In the genomic region with DNA sequence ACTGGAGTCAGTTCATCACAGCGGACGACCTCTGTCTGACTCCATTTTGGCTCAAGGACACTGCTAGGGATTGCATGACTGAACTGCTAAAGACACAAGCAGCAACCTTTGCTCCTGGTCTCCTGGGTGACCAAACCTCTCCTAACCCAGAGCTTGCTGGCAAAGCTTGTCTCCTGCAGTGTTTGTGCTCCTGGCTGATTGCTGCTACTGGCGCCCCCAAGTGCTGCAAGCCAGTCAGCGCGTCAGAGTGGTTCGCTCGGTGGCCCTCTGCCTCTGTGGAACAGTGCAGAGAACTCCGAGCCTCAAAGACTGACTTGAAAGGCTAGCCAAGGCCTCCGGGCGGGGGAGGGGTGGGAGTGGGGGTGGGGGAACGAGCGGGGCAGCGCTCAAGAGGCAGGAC, we compare ENCODE assay signal across 8 mouse cellular contexts. TPM values are rescaled to one million over a fixed set of nuclear protein-coding genes. Genes with fewer than 3 reads are reported as not detected.
A peak's percentile ranks its signal among the peaks of the same experiment; 100 is the strongest.
DNase-seq lines count a peak whose midpoint lies in the region; ATAC-seq lines count a peak whose summit lies in the region.

No protein-coding gene starts in this region.

- peak overlapping the region; percentile 27; the same call in 1 of the 2 replicates for H3K9ac ChIP-seq in hindbrain, embryonic 16.5 days (ENCODE audit: low read depth, low read length)
- H3K9ac ChIP-seq in lung, embryonic 16.5 days (ENCODE audit: low read length), result peak overlapping the region; percentile 28; the same call in 1 of the 2 replicates

- peak; percentile 29 for DNase-seq in Muller cell, postnatal 12 days (ENCODE audit: inconsistent ontology term)
- peak; percentile 7 for DNase-seq in cerebellum, adult 9-11 months
- DNase-seq in frontal cortex, postnatal 10 days (ENCODE audit: low spot score in 2 of 2), result peak; percentile 47 to 65
- DNase-seq in layer of hippocampus, postnatal 36 days, result peak; percentile 51 to 63
- DNase-seq in right cerebral cortex, adult 2 months (ENCODE audit: low spot score in 2 of 2), result peak; percentile 52 to 64
- no peak for DNase-seq in spleen, postnatal 14 days (ENCODE audit: low spot score in 2 of 2)

- no peak overlapping the region for H3K27ac ChIP-seq in hindbrain, embryonic 16.5 days (ENCODE audit: low read depth, low read length)
- no peak overlapping the region for H3K27ac ChIP-seq in lung, embryonic 16.5 days (ENCODE audit: low read length)

- H3K36me3 ChIP-seq in hindbrain, embryonic 16.5 days (ENCODE audit: control insufficient read depth, insufficient read depth, low read length), result no peaks in the 10 kb centered on the region
- H3K36me3 ChIP-seq in lung, embryonic 16.5 days (ENCODE audit: control insufficient read depth, insufficient read depth, low read length), result no peaks in the 10 kb centered on the region

- 3% methylated on average over 13 of the region's 13 CpGs for WGBS in hindbrain, embryonic 16.5 days
- 3% methylated on average over 12 of the region's 13 CpGs for WGBS in lung, embryonic 16.5 days

- H3K27me3 ChIP-seq in hindbrain, embryonic 16.5 days (replicated peaks; ENCODE audit: control insufficient read depth, insufficient read depth, low read length), result peaks cover 7% of the 10 kb centered on the region
- H3K27me3 ChIP-seq in lung, embryonic 16.5 days (ENCODE audit: control insufficient read depth, insufficient read depth, low read depth, low read length), result peaks cover 32% of the 10 kb centered on the region

- H3K9me3 ChIP-seq in hindbrain, embryonic 16.5 days (ENCODE audit: control insufficient read depth, low read length), result no peaks in the 10 kb centered on the region
- H3K9me3 ChIP-seq in lung, embryonic 16.5 days (ENCODE audit: control insufficient read depth, low read length), result no peaks in the 10 kb centered on the region

- H3K4me1 ChIP-seq in hindbrain, embryonic 16.5 days (ENCODE audit: control insufficient read depth, insufficient read depth, low read depth, low read length), result peaks cover 24% of the 10 kb centered on the region
- H3K4me1 ChIP-seq in lung, embryonic 16.5 days (replicated peaks; ENCODE audit: control insufficient read depth, insufficient read depth, low read length), result peaks cover 26% of the 10 kb centered on the region

- peak overlapping the region; percentile 55 for H3K4me3 ChIP-seq in hindbrain, embryonic 16.5 days (ENCODE audit: low read length)
- peak overlapping the region; percentile 50 for H3K4me3 ChIP-seq in lung, embryonic 16.5 days (ENCODE audit: low read length)

- ATAC-seq in hindbrain, embryonic 16.5 days, result peak; percentile 81
- ATAC-seq in lung, embryonic 16.5 days (ENCODE audit: low read depth), result peak; percentile 86

- peak overlapping the region; percentile 100 for H3K4me2 ChIP-seq in hindbrain, embryonic 16.5 days (ENCODE audit: low read length)
- H3K4me2 ChIP-seq in lung, embryonic 16.5 days (ENCODE audit: low read depth, low read length), result peak overlapping the region; percentile 69

RNA-seq across cellular contexts. Expression of a gene that starts 1.1 kb away (rescaled TPM):
- polyA plus RNA-seq in hindbrain, embryonic 16.5 days (2015; fragmentation: Nextera tagmentation; extraction: Ambion mirVana), result 1.9 and 2.1 TPM in 2 replicates
- under 1 TPM; 0.27 to 0.38 TPM for total RNA-seq in layer of hippocampus, postnatal 36 days (2021)
- 3.0 and 3.1 TPM in 2 replicates for polyA plus RNA-seq in lung, embryonic 16.5 days (2015; fragmentation: Nextera tagmentation; extraction: Ambion mirVana)

Comparison
In these comparisons a context has a peak if more than half of its experiments do, and no peak if none do; other contexts are left out.
1. DNase-seq: peak in Muller cell, postnatal 12 days (single experiment), cerebellum, adult 9-11 months (single experiment), frontal cortex, postnatal 10 days (2 of 2), layer of hippocampus, postnatal 36 days (2 of 2) and right cerebral cortex, adult 2 months (2 of 2); none in spleen, postnatal 14 days (0 of 2).